Mouse (Mus musculus): Measurements from ENCODE around the gene Itgb2. TPM values are rescaled to one million over a fixed set of nuclear protein-coding genes. Genes with fewer than 3 reads are reported as not detected.

Itgb2 gene
- polyA plus RNA-seq, 2 experiments: 8.7 to 11.1 TPM

DNA sequence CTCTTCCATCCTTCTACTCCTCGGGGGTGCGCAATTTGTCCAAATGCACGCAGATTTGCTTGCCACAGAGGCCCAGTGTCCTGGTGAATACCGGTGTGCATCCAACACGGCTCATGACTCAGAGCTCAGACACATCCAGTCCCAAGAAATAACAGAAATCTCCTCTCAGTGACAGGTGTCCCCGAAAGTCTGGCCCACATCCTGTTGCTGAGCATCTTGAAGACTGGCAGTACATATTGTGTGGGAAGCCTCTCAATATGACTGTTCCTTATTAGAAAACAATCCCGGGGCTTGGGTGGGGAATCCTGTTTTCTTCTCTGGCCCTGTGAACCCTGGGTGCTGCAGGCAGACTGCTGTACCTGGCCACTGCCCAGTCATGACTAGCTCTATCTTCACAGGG lies 26.6 kb downstream of the Itgb2 start:
- Histone ChIP-seq H3K9ac (replicated peaks) (no peak overlapping the region), H3K9me3 (ENCODE audit: control insufficient read depth, low read length) (no peaks in the 10 kb centered on the region), H3K4me2 (ENCODE audit: low read depth) (no peak overlapping the region), H3K27me3 (ENCODE audit: control insufficient read depth, insufficient read depth, low read length) (no peaks in the 10 kb centered on the region), H3K27ac (no peak overlapping the region), H3K4me1 (replicated peaks; ENCODE audit: control insufficient read depth in 2 of 2, insufficient read depth in 2 of 2, low read length in 1 of 2) (peaks cover 0 to 10% of the 10 kb centered on the region in 2 experiments; a peak in 3 of 4 replicates), H3K4me3 (ENCODE audit: insufficient read depth in 1 of 2, low read depth in 2 of 2, low read length in 2 of 2) (no peak overlapping the region), H3K36me3 (replicated peaks; ENCODE audit: control insufficient read depth, insufficient read depth, low read depth) (no peaks in the 10 kb centered on the region)
- ATAC-seq (ENCODE audit: insufficient read depth) (no peak), DNase-seq (ENCODE audit: low read depth in 3 of 3, low spot score in 3 of 3) (no peak)
- TF ChIP-seq EP300 (IDR thresholded peaks at IDR 0.05; ENCODE audit: low read depth) (no peak), CTCF (IDR thresholded peaks at IDR 0.05; ENCODE audit: low read depth) (no peak)
- WGBS (ENCODE audit: insufficient replicate concordance): 77% methylated on average over 7 of the region's 7 CpGs

DNA sequence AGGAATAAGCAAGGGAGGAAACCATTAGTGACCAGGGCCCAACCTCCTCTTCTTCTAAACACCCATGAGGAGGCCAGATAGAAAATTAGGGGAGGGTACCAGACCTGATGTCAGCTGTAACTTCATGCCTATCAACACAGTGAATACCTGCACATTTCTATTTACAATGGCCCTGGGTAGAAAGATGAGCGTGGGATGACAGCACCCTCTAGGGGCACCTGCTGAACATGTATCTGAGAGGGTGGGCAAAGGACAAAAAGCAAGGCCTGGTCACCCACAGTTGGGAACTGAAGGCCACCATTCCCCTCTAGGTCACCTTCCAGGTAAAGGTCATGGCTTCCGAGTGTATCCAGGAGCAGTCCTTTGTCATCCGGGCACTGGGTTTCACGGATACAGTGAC lies 27.6 kb downstream of the Itgb2 start:
- Histone ChIP-seq H3K27me3 (ENCODE audit: control insufficient read depth, insufficient read depth, low read length) (no peaks in the 10 kb centered on the region), H3K4me1 (replicated peaks; ENCODE audit: control insufficient read depth in 2 of 2, insufficient read depth in 2 of 2, low read length in 1 of 2) (peaks cover 0 to 13% of the 10 kb centered on the region in 2 experiments; a peak in 3 of 4 replicates), H3K27ac (no peak overlapping the region), H3K9me3 (ENCODE audit: control insufficient read depth, low read length) (no peaks in the 10 kb centered on the region), H3K4me3 (ENCODE audit: insufficient read depth in 1 of 2, low read depth in 2 of 2, low read length in 2 of 2) (no peak overlapping the region), H3K36me3 (replicated peaks; ENCODE audit: control insufficient read depth, insufficient read depth, low read depth) (no peaks in the 10 kb centered on the region), H3K9ac (replicated peaks) (no peak overlapping the region), H3K4me2 (ENCODE audit: low read depth) (no peak overlapping the region)
- TF ChIP-seq CTCF (IDR thresholded peaks at IDR 0.05; ENCODE audit: low read depth): peak; percentile 57
- no peak for TF ChIP-seq EP300 (IDR thresholded peaks at IDR 0.05; ENCODE audit: low read depth)
- ATAC-seq (ENCODE audit: insufficient read depth) (no peak), DNase-seq (ENCODE audit: low read depth in 3 of 3, low spot score in 3 of 3) (no peak)
- 71% methylated on average over 4 of the region's 4 CpGs for WGBS (ENCODE audit: insufficient replicate concordance)

DNA sequence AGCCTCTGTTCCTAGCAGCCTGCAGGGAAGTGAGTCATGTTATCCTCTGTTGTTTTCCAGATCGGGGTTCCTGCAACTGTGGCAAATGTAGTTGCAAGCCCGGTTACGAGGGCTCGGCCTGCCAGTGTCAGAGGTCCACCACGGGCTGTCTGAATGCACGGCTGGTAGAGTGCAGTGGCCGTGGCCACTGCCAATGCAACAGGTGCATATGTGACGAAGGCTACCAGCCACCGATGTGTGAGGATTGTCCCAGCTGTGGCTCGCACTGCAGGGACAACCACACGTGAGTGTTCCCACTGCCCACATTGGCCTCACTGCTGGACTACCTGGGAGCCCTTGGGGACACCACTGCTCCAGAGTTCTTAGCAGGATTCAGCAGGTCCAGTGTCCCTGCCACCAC lies 30.0 kb downstream of the Itgb2 start:
- no peak overlapping the region for H3K4me2 ChIP-seq (ENCODE audit: low read depth)
- no peaks in the 10 kb centered on the region for H3K9me3 ChIP-seq (ENCODE audit: control insufficient read depth, low read length)
- TF ChIP-seq CTCF (IDR thresholded peaks at IDR 0.05; ENCODE audit: low read depth) (no peak), EP300 (IDR thresholded peaks at IDR 0.05; ENCODE audit: low read depth) (no peak)
- no peaks in the 10 kb centered on the region for H3K36me3 ChIP-seq (replicated peaks; ENCODE audit: control insufficient read depth, insufficient read depth, low read depth)
- WGBS (ENCODE audit: insufficient replicate concordance): 75% methylated on average over 11 of the region's 11 CpGs
- H3K27me3 ChIP-seq (ENCODE audit: control insufficient read depth, insufficient read depth, low read length): no peaks in the 10 kb centered on the region
- H3K9ac ChIP-seq (replicated peaks): no peak overlapping the region
- no peak for ATAC-seq (ENCODE audit: insufficient read depth)
- DNase-seq (ENCODE audit: low read depth in 3 of 3, low spot score in 3 of 3): no peak
- H3K4me3 ChIP-seq (ENCODE audit: insufficient read depth in 1 of 2, low read depth in 2 of 2, low read length in 2 of 2): no peak overlapping the region
- H3K27ac ChIP-seq: no peak overlapping the region
- peaks cover 0 to 13% of the 10 kb centered on the region in 2 experiments; a peak in 3 of 4 replicates for H3K4me1 ChIP-seq (replicated peaks; ENCODE audit: control insufficient read depth in 2 of 2, insufficient read depth in 2 of 2, low read length in 1 of 2)

DNA sequence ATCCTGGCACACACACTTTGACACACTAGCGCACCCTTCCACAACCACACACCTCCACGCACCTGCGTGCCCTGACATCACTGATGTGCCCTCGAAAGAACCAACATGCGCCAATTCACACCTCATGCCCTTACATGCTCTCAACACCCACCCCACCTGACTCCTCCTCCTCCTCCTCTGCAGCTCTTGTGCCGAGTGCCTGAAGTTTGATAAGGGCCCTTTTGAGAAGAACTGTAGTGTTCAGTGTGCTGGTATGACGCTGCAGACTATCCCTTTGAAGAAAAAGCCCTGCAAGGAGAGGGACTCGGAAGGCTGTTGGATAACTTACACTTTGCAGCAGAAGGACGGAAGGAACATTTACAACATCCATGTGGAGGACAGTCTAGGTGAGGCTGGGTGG lies 30.8 kb downstream of the Itgb2 start:
- Histone ChIP-seq H3K4me1 (replicated peaks; ENCODE audit: control insufficient read depth in 2 of 2, insufficient read depth in 2 of 2, low read length in 1 of 2) (peaks cover 0 to 13% of the 10 kb centered on the region in 2 experiments; a peak in 3 of 4 replicates), H3K9me3 (ENCODE audit: control insufficient read depth, low read length) (no peaks in the 10 kb centered on the region), H3K4me3 (ENCODE audit: insufficient read depth in 1 of 2, low read depth in 2 of 2, low read length in 2 of 2) (no peak overlapping the region), H3K27me3 (ENCODE audit: control insufficient read depth, insufficient read depth, low read length) (no peaks in the 10 kb centered on the region), H3K36me3 (replicated peaks; ENCODE audit: control insufficient read depth, insufficient read depth, low read depth) (no peaks in the 10 kb centered on the region), H3K27ac (no peak overlapping the region), H3K9ac (replicated peaks) (no peak overlapping the region), H3K4me2 (ENCODE audit: low read depth) (no peak overlapping the region)
- TF ChIP-seq CTCF (IDR thresholded peaks at IDR 0.05; ENCODE audit: low read depth) (no peak), EP300 (IDR thresholded peaks at IDR 0.05; ENCODE audit: low read depth) (no peak)
- 67% methylated on average over 9 of the region's 9 CpGs for WGBS (ENCODE audit: insufficient replicate concordance)
- ATAC-seq (ENCODE audit: insufficient read depth): peak; percentile 51; the same call in 1 of the 2 replicates
- DNase-seq (ENCODE audit: low read depth in 3 of 3, low spot score in 3 of 3): no peak

DNA sequence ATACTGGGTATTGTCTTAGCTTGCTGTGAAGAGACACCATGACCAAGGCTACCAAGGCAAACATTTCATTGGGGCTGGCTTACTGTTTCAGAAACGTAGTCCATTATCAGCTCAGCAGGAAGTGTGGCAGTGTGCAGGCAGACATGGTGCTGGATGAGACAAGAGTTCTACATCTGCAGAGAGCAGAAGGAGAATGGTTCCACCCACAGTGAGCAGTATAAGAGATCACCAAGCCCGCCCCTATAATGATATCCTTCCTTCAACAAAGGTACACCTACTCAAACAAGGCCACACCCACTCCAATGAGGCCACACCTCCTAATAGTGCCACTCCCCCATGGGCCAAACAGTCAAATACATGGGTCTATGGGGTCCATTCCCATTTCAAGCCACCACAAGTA lies 31.5 kb downstream of the Itgb2 start:
- WGBS (ENCODE audit: insufficient replicate concordance): 32% methylated on average over 2 of the region's 2 CpGs
- DNase-seq (ENCODE audit: low read depth in 3 of 3, low spot score in 3 of 3) (no peak), ATAC-seq (ENCODE audit: insufficient read depth) (peak; percentile 51; the same call in 1 of the 2 replicates)
- Histone ChIP-seq H3K4me1 (replicated peaks; ENCODE audit: control insufficient read depth in 2 of 2, insufficient read depth in 2 of 2, low read length in 1 of 2) (peaks cover 0 to 13% of the 10 kb centered on the region in 2 experiments; a peak in 3 of 4 replicates), H3K9me3 (ENCODE audit: control insufficient read depth, low read length) (no peaks in the 10 kb centered on the region), H3K27ac (no peak overlapping the region), H3K27me3 (ENCODE audit: control insufficient read depth, insufficient read depth, low read length) (no peaks in the 10 kb centered on the region), H3K4me3 (ENCODE audit: insufficient read depth in 1 of 2, low read depth in 2 of 2, low read length in 2 of 2) (no peak overlapping the region), H3K36me3 (replicated peaks; ENCODE audit: control insufficient read depth, insufficient read depth, low read depth) (no peaks in the 10 kb centered on the region), H3K4me2 (ENCODE audit: low read depth) (no peak overlapping the region), H3K9ac (replicated peaks) (no peak overlapping the region)
- TF ChIP-seq EP300 (IDR thresholded peaks at IDR 0.05; ENCODE audit: low read depth) (no peak), CTCF (IDR thresholded peaks at IDR 0.05; ENCODE audit: low read depth) (no peak)
